Mouse (Mus musculus): ENCODE data around the gene Rassf7. TPM values are rescaled to one million over a fixed set of nuclear protein-coding genes. Genes with fewer than 3 reads are reported as not detected.

Gene Rassf7
- total RNA-seq (2021) = 1 to 10 TPM; 1.2 to 1.5 TPM
- long read RNA-seq, experiment 1, partial matches to known transcripts = 0 of 4 reads
- long read RNA-seq, experiment 1, other reads (novel, unspliced or antisense) = 1 of 4 reads
- long read RNA-seq, experiment 2, partial matches to known transcripts = 1 of 5 reads
- long read RNA-seq, experiment 2, other reads (novel, unspliced or antisense) = 1 of 5 reads

DNA sequence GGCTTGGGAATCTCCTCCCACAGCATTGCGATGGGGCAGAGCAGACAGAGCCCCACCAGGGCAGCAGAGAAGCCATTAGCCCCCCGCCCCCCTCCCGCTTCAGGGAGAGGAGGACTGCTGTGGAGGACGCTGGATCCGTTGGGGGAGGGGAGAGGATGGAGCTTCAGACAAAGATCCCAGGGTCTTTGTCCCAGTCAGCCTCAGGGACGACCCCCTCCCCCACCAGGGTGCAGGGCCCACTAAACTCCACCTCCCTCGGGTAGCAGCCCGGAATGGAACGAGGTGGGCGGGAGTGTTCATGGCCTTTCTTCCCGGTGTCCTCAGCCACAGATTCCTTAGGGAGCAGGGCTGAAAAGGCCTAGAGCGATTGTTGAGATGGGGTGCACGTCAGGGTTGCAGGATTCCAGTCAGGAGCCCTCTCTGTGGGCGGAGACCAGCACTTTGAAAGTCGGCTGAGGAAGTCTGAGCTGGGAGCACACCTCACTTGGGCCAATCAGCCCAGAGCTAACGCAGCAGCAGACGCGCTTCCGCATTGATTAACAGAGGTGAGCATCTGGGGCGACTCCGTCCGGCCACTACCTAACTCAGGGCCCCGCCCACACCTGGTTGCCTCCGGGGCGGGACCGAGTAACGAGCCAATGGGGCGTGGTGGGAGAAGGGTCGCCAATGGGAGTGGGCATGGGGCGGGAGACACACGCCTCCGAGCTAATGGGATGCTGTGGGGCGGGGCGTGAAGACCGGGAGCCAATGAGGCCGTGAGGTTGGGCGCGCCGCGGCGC lies at the start of gene Rassf7:
Rassf7 (plus strand) TSS at position 760 of the 779 bp plus-strand sequence.
- peak; percentile 81 to 85 for DNase-seq
- intact Hi-C loops (cut with DNase I) = no loop called here

DNA sequence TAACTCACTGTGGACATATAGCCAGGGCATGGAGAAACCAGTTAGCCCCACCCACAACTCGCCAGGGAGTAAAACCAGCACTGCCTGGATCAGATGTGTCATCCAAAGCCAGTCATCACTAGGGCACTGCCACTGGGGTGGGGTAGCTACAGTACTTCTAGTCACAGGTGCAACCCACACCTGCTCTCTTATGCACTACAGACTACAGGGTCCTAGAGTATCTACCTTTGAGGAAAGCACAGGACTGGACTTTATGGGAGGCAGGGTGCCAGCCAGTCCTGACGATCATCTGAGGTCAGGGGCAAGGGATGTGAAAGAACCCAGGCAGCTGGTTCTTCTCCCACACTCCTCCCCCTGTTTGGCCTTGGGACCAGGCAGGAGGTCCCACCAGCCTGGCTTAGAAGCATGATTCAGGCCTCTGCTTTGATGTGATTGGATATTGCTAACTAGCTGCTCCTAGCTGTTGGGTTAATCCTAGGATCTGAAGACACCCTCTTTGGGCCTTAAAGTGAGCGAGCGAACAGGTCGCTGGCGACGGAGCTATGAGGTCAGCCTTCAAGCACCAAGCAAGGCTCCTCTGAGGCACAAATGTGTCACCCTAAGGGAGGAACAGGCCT lies 47.7 kb upstream of the Rassf7 start:
- intact Hi-C loops (cut with DNase I) = loop anchor here (10.0 kb wide), 1 partner anchor 57 kb away; the partner anchor contains the start of gene Phrf1
- peak; percentile 37 to 59 for DNase-seq

DNA sequence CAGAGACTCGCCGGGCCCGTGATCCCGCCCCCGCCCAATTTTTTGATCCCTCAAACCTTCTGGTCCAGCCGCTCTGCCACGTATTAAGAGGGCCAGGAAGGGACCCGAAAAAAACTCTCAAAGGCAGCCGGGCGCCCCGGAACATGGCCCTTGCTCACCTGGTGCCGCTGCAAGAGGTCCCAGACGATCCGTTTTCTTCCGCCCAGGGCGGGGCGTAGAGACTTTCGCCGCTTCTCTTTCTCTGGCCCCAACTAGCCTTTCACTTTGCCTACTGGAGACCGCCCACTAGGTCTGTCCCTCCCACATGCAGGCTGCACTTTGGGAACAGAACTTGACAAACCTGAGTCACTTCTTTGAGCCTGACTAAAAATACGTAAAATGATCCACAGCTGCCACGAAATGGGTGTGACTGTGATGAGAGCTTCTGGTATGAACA lies 47.1 kb upstream of the Rassf7 start:
- DNase-seq = peak; percentile 69
- intact Hi-C loops (cut with DNase I) = loop anchor here (10.0 kb wide), 1 partner anchor 56 kb away; the partner anchor contains the start of gene Phrf1

DNA sequence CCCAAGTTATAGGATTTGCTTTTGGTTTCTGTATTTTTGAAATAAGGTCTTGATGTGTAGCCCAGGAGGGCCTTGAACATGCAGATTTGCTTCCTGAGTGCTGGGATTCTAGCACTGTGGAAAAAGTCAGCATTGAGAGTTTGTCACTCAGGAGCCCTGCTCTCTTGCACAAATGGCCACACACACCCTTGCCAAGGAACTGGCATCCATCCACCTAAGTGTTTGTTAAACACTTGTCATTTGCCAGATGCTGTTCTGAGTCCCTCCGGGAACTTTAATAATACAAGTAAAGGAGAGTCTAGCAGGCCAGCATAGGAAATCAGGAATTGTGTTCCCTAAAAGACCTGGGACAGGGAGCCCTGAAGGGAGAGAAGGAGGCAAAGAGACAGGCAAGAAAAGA lies 46.4 kb upstream of the Rassf7 start:
- no peak for DNase-seq
- intact Hi-C loops (cut with DNase I) = loop anchor here (10.0 kb wide), 1 partner anchor 56 kb away; the partner anchor contains the start of gene Phrf1

DNA sequence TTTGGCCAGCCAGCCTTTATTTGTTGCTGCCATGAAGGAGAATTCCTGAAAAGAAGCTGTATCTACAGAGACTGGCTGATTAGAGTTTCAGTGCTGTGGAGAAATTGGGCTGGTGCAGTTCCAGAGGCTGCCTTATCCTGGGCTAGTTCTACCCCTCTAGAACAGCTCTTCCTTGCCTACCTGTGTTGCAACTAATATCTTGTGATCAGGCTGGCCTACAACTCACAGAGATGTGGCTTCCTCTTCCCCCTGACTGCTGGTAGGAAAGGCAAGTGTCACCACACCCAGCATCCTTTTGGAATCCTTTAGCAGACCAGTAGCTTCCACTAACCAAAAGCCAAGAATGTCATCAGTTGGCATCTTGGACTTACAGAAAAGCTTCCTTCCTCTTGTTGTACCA lies 45.8 kb upstream of the Rassf7 start:
- no peak for DNase-seq
- intact Hi-C loops (cut with DNase I) = loop anchor here (5.0 to 10.0 kb wide), 4 partner anchors 48 to 313 kb away; partner anchors contain the start of genes Bet1l, Gm45785, Phrf1 and Ptdss2

DNA sequence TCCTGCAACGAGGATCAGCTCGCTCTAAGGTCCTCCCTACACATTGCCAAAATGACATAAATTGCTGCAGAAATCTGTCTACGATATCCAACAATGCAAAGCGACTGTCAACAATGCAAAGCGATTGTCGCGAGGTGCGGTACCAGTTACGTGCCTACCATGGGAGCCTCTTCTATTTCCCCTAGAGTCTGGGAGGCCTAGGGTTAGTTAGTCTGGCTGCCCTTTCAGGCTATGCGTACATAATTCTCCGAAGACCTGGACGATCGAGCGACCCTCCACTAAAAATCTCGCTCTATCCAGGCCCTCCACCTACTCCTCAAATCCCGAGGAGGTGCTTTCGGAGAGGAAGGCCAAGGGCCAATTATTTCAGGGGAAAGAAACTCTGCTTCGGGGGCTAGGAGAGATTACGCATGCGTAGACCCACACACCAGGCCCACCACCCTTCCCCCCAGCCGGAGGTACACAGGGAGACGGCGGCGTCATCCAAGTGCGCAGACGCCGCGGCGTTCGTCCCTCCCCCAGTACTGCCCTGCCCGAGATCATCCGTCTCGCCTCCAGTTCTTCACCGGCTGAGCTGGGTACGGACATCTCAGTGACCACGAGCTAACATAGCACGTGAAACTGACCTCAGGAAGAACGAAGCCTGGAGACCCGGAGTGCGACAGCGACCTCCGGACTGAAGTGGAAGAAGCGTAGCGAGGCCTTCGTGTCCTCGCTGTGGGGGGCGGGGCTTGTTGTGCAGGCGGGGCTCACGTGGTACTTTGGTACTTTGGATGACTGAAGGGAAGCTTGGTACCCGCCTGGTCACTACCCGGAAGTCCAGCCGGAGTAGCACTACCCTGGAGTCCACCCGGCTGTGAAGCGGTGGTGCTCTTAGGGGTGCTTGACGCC lies 43.3 kb upstream of the Rassf7 start, which contains the start of gene Rnh1:
Rnh1 (minus strand) TSS at position 742 of the 891 bp plus-strand sequence.
- peak; percentile 90 to 91 for DNase-seq
- intact Hi-C loops (cut with DNase I) = loop anchor here (5.0 kb wide), 3 partner anchors 50 to 315 kb away; partner anchors contain the start of genes Bet1l, Gm45785, Ptdss2 and Ric8a

DNA sequence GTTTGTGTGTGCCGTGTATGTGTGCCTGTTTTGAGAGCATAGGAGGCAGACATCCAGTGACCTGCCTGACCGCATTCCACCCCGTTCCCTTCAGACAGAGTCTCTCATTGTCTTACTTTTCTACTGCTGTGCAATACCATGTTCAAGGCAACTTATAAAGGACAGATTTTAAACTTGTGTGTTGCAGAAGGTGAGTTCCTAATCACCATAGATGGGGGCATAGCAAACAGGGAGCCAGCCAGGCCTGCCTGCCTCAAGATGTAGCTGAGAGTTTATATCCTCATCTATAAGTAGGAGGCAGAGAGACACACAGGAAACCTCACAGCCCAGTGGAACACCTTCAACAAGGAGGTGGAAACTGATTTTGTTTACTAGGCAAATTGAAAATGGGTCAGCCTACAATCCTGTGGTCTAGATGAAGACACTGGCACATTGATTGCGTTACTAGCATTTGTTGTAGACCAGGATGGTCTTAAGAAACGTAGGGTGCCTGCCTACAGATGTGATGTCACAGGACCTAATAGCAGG lies 42.3 kb upstream of the Rassf7 start:
- DNase-seq = no peak
- intact Hi-C loops (cut with DNase I) = loop anchor here (5.0 kb wide), 3 partner anchors 51 to 316 kb away; partner anchors contain the start of genes Bet1l, Gm45785, Ptdss2 and Ric8a

DNA sequence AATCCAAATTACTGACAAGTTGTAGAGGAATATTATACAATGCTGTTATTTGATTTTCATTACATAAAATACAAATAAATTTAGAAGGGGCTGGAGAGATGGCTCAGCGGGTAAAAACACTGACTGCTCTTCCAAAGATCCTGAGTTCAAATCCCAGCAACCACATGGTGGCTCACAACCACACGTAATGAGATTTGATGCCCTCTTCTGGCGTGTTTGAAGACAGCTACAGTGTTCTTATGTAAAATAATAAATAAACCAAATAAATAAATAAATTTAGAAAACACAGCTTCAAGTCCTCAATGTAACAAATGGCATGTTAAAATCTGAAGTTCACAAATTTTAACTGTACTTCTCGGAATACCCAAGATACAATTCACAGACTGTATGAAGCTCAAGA lies 40.6 kb upstream of the Rassf7 start:
- no peak for DNase-seq
- intact Hi-C loops (cut with DNase I) = loop anchor here (5.0 kb wide), 2 partner anchors 103 to 268 kb away; no protein-coding TSS in a partner anchor

DNA sequence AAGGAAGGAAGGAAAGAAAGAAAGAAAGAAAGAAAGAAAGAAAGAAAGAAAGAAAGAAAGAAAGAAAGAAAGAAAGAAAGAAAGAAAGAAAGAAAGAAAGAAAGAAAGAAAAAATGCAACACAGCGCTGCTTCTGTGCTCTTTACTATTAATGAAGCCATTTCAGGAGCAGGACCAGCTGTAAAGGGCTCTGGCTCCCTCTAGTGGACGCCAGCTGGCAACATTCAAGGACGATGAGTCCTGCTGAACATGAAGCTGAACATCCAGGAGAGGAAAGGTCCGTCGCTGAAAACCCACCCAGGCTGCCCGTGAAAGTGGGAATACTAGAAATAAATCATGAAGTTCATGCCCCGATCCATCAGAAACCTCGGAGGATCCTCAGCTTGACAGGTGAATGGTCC lies 39.5 kb upstream of the Rassf7 start:
- DNase-seq = peak; percentile 87 to 93
- intact Hi-C loops (cut with DNase I) = loop anchor here (1.0 to 5.0 kb wide), 4 partner anchors 84 to 269 kb away; no protein-coding TSS in a partner anchor

DNA sequence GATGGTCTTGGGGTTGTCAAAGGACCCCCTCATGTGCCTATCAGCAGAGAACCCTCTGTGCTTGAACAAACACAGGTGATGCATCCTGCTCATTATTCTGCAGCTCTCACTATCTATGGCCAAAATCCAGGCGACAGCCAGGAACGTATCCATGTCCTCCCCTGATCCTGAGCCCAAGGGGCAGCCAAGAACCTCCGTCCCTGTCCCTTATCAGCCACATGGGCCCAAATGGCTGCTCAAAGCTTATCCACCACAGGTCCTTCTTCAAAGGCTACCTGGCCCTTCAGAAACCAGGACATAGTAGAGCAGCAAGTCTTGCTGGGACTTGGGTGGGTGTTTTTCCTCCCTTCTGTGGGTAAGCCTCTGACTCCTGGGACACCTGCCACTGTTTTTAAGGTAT lies 27.5 kb upstream of the Rassf7 start:
- intact Hi-C loops (cut with DNase I) = no loop called here
- DNase-seq = no peak

DNA sequence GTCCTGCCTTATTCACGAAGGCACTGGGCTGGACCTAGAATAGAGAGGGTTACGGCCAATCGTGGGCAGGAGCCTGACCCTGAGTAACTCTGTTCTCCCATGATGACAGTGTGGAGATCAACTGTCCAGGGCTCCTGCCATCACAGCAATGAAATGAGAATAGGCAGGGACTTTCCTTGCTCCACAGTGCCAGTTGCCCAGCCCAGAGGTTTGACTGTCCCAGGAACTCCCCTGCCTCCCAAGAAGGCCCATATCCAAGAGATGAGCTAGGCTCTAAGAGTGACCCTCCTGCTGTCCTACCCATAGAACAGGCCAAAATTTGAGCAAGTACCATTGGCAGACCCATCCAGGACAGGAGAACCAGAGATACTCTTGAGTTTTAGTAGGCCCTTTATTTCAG lies 26.9 kb upstream of the Rassf7 start:
- intact Hi-C loops (cut with DNase I) = no loop called here
- no peak for DNase-seq

DNA sequence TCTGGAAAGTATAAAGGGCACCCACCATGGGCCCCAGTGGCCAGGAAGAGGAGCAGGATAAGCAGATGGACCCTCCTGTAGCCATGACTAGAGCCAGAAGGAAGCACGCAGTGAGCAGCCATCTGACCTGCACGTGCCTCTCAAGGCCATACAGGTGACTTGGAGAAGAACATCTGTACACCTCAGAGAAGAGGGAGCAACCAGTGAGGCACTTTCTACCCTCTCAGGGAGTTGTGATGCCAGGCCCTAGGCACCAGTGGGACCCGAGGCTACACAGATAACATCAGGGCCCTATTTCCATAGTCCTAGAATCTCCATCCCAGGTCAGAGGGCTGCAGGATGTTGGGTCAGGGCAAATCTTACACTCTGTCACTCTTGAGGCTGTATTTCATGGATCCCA lies 25.4 kb upstream of the Rassf7 start:
- no peak for DNase-seq
- intact Hi-C loops (cut with DNase I) = no loop called here

DNA sequence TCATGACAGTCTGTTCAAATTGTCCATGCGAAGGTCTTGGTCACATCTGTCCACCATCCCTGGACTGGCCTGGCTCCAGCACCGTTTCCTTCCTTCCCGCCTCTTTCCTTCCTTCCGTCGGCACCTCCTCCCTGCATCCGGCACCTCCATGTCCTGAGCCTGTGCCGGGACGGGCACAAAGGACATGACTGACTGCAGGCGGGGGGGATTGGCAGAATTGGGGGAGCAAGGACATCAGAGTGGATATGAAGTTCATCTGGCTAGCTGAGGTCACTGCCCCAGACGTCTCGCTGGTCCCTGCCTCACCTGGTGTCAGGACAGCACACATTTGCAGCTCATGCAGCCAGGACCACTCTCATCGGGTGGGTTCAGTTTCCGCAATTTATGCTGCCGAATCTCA lies 24.6 kb upstream of the Rassf7 start:
- DNase-seq = peak; percentile 27 to 34
- intact Hi-C loops (cut with DNase I) = no loop called here

DNA sequence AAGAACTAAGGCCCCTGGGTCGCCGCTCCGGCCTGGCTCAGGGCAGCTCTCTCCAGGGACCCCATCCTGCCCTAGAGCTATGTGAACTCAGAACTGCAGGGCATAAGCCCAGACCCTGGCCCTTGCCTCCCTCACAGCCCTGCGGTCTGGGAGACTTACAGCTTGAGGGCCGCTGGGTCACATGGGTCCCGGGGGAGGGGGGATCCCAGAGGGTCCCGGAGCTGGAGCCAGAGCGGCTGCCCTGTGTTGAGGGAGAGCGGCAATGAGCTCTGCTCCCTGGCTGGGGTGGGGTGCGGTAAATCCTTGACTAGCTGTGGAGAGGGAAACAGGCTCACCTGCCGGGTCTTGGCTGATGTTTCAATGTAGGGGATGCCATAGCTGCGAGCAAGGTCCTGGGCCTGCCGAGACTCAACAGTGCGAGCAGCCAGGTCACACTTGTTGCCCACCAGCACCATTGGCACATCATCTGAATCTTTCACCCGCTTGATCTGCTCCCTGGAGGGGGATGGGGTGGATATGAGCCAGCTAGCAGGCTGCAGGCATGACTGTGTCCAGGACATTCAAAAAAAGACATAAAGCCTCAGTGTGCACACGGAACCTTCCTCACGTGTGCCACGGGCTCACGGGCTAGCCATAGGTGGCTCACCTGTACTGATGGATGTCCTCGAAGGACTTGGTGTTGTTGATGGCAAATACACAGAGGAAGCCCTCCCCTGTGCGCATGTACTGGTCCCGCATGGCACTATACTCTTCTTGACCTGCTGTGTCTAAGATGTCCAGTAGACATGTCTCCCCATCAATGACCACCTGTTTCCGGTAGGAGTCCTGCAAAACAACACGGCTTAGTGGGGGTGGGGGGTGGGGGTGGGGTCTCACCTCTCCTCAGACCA lies 23.6 kb upstream of the Rassf7 start:
- DNase-seq = no peak
- intact Hi-C loops (cut with DNase I) = no loop called here

DNA sequence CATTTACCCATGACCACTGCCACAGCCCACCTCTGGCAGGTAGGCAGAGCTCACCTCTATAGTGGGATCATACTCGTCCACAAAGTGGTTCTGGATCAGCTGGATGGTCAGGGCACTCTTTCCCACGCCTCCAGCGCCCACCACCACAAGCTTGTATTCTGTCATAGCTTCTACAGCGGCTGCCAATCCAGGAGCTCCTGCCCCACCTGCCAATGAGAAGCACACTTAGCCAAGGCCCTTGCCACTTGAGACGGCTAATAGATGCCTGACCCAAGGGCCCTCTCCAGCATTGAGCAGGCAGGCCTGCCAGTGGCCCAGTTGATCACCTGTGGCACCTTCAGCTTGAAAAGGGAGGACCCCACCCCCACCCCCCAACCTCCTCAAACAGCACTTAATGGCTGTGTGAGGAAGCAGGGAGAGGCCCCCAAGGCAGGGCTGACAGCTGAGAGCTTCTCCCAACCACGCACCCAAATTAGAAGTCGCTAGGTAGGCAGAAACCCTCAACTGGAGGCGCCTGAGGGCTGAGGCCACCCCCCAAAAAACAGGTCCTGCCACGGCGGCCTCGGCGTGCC lies 22.8 kb upstream of the Rassf7 start:
- intact Hi-C loops (cut with DNase I) = no loop called here

DNA sequence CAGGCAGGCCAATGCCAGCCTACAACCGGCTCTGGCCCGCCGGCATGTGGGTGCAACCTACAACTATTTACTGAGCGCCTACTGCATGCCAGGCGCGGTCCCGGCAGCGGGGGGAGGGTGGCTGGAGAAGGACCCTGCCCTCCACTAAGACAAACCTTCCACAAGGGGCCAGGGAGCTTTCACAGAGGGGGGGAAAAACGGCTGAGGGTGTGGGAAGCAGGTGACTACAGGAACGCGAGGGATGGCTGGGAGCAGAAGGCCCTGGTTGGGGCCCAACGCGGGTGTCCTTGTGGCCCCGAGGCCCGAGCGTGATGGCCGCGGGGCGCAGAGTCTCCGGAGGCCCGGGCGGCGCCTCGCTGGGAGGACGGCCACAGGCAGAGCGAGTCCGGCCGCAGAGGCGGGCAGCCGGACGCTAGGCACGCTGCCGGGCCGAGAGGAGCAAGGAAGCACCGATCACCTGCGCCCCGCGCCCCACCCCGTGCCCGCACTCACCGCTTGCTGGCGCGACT lies 22.3 kb upstream of the Rassf7 start:
- intact Hi-C loops (cut with DNase I) = no loop called here
- DNase-seq = peak in 1 of 2 experiments; percentile 62

More for the DNA sequence above, 22.8 kb upstream of the Rassf7 start:
- no peak for DNase-seq

DNA sequence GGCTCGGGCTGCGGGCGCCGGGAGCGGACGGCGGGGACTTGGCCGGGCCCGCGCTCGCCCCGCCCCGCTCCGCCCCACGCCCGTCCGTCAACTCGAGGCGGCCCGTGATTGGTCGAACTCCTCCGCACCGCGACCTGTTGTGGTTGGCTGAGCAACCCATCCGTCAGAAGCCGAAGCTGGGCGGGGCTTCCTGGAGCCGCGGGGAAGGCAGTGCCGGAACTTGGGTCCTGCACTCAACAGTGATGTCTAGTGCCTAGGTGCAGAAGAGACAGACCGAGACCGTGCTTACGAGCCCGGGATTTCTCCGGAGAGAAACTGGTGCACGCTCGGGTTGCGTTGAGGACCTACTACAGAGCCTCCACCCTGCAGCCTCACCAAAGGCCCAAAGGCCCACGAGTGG lies 21.7 kb upstream of the Rassf7 start, which contains the start of the genes Hras and Lrrc56:
Hras (minus strand) TSS at position 58 of the 400 bp plus-strand sequence.
Lrrc56 (plus strand) TSS at position 210 of the 400 bp plus-strand sequence.
- intact Hi-C loops (cut with DNase I) = no loop called here
- peak; percentile 98 to 99 for DNase-seq

DNA sequence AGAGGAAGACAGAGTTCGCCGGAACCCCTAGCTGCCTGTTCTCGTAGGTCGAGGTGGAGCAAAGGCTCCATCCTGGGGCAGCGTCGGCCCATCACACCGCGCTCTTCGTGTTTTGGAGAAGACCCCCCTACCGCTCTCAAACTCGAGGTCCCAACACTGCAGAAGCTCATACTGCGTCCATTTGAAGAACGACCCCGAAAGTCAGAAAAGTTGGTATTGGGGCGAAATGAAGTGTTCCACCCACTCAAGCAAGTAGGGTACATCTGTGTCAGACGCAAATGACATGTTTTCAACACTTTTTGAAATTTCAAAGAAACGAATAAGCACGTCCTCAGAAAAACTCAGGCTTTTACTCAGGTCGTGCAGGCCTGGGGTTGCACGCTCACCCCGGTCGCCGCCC lies 21.3 kb upstream of the Rassf7 start:
- intact Hi-C loops (cut with DNase I) = no loop called here

More for the DNA sequence above, 21.3 kb upstream of the Rassf7 start:
- no peak for DNase-seq
